Mouse (Mus musculus): ENCODE measurements at regions not wholly inside any gene's neighbourhood (a gene's known extent, or its start where the extent isn't known, plus 50 kb on each side); places are given as distances from the start of the nearest gene placed in this dataset.

DNA sequence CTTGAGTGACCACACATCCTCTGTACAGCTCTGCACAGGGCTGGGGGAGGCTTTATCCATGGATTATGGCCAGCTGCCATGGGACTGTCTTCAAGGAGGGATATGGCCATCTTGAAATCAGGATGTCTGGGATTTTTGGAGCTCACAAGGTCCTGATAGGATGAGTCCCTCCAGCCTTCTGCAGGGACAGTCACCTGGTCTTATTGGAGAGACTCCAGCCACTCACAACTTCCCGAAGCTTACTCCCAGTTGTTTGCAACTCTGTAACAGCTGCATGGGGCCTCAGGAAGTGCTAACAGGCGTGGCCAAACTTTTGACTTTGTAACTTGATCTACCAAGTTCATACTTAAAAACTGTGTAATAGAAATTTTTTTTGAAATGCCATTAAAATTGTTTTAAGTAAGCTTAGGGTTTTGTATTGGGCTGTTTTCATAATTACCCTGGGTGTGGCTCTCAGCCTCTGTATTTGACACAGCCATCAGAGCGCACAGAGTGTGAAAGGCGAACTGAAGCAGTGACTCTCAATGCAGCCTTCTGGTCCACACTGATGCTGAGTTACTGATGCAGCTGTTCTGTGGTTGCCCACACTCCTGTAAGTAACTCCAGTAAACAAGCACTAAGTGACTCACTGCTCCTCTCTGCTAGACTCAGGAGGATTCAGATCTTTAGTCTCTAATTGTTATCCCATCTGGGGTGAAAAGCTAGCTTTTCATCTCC lies 84.0 kb upstream of the Zc3h12a start:
- ATAC-seq (ENCODE audit: insufficient number of reproducible peaks, low FRiP score, low TSS enrichment), result no peak

DNA sequence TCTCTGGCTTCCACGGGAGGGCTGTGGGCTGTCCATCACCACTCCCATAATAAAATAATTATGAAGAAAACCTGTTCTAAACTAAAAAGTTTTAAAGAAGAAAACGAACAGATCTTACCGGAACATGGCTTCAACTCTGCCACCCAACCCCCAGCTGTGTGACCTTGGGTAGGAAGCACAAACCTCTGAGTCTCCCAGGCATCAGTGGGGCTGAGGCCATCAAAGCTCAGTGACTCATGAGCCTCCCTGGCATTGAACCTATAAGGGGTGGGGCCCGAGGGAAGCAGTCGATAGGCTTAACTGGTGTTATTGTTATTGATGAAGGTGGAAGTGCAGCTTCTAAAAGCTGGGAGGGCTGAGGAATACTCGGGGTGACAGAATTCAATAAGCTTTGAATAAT lies 83.1 kb upstream of the Zc3h12a start:
- no peak for ATAC-seq (ENCODE audit: insufficient number of reproducible peaks, low FRiP score, low TSS enrichment)

DNA sequence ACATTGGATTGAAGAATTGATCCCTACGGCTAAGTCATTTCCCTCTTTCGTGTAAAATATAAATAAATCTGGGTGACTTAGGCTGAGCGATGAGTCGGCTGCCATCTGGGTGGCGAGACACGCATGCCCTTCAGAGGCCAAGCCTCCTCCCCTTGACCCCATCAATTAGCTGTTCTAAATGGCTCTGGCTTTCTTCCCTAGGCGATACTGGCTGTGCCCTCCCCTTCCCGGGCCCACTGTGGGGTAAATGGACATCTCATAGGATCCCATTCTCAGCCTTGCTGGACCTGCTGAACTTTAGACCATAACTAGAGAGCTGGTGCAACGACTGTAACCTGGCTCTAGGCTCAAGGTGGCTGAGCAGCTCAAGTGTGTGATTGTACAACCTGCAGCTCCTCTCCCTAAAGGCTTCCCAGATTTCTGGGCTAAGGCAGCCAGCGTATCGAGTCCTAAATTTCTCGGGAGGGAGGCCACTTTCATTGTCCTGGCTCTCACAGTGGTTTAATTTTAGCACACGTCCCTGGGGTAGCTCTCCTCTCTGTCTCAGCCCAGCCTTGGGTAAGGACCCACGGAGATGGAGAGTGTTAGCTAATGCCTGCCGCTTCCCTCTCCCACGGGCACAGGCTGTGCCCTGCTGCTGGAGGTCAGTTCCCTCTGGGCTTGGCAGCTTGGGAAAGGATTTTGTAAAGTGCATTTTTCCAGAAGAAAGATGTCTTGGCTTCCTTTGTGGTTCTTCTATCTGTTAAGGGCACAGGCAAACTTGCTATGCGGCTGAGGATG lies 80.7 kb upstream of the Zc3h12a start:
- ATAC-seq (ENCODE audit: insufficient number of reproducible peaks, low FRiP score, low TSS enrichment), result no peak

DNA sequence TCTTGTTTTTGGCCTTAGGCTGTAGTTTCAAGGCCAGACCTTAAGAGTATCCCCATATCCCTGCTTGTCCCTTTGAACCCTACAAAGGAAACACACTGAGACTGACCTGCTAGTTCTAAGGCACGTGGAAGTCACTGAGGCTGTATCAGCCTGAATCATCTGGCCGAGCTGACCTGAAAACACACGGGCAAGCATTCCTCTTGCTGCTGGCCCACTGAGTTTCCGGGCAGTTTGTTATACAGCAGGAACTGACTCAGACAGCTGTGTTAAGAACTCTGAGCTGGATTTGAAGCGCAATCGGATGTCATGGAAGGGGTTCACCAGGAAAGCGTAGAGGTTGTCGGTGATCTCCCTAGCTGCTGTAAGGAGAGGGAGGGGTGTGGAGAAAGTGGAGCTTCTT lies 75.9 kb upstream of the Zc3h12a start:
- no peak for ATAC-seq (ENCODE audit: insufficient number of reproducible peaks, low FRiP score, low TSS enrichment)

DNA sequence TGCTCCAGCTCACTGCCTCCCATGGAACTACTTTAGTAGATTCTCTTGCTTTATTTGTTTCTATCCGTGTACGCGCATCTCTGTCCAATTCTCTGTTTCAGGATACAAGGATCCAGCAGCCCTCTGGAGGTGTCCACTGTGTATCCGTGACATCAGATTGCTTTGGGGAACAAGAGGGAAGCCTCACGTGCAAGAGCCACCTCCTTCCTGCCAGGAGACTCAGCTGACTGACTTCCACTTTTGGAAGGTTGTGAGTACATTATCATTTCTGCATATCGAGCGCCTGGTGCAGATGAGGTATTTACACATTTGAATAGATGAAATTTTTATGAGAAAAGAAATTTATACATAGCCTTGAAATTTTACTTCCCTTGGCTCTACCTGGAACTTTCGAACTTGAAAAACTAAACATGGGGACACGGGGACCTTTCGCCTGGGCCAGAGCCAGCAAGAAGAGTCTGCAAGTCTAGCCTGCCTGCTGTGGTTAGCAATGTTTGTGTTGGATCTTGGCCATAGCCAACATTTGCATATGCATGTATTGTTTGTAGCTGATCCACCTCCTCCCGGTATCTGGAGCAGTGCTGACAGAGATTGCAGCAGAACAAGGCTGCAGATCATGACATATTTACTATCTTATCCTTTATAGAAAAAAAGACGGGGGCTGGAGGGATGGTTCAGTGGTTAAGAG lies 74.1 kb upstream of the Zc3h12a start:
- ATAC-seq (ENCODE audit: insufficient number of reproducible peaks, low FRiP score, low TSS enrichment), result no peak

DNA sequence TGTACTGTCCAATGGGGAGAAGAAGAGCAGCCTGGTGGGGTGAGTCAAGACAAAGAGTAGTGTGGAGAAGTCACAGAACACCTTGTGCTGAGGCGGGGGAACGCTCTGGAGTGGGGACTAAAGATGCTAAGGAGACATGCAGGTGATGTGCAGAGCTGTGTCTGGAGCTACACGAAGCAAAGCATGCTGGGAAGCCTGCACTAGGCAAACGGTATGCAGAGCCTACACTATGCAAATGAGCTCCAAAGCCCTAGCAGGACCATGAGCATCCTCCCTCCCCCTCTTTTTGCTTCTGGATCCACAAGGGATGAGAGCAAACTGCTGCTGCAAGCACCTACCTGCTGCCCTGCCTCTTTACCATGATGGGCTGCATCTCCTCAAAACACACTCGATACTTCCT lies 73.1 kb upstream of the Zc3h12a start:
- ATAC-seq (ENCODE audit: insufficient number of reproducible peaks, low FRiP score, low TSS enrichment), result no peak

DNA sequence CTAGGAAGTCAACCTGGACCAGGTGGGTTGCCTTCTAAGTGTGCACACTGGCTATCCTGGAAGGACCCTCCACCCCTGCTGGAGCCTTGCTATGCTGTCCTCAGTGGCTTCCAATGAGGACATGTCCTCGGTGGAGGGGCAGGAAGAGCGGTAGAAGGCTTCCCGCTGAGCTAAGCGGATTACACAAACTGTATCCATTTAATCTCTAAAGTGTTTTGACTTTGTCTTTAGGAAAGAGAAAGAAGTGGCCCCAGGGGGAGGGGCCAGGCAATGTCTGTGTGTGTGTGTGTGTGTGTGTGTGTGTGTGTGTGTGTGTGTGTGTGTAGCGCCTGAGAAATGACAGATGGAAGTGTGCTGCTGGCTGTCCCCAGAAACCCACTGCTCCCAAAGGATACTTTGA lies 71.6 kb upstream of the Zc3h12a start:
- no peak for ATAC-seq (ENCODE audit: insufficient number of reproducible peaks, low FRiP score, low TSS enrichment)

DNA sequence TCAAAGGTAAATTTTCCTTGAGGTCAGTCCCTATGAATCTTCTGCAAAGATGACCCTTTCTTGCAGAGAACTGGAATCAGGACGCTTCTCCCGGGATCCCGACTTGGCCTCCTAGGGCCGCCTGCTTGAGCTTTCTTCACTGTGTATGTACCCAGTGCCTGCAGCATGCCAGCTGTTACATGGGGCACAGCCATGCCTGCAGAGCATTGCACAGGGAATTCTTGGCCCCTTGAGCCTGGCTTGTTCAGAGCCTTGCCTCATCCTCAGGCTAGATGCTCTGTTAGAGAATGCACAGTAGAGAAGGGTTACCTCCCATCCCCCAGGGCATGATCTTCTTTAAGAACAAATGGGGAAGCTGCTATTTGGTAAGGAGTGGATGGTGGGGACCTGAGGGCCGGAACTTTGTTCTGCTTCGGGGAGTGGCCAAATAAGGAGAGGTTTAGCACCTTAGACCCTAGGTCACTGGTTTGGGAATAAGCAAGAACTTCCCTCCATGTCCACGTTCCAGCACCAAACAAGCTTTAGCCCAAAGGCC lies 68.3 kb upstream of the Zc3h12a start:
- no peak for ATAC-seq (ENCODE audit: insufficient number of reproducible peaks, low FRiP score, low TSS enrichment)

DNA sequence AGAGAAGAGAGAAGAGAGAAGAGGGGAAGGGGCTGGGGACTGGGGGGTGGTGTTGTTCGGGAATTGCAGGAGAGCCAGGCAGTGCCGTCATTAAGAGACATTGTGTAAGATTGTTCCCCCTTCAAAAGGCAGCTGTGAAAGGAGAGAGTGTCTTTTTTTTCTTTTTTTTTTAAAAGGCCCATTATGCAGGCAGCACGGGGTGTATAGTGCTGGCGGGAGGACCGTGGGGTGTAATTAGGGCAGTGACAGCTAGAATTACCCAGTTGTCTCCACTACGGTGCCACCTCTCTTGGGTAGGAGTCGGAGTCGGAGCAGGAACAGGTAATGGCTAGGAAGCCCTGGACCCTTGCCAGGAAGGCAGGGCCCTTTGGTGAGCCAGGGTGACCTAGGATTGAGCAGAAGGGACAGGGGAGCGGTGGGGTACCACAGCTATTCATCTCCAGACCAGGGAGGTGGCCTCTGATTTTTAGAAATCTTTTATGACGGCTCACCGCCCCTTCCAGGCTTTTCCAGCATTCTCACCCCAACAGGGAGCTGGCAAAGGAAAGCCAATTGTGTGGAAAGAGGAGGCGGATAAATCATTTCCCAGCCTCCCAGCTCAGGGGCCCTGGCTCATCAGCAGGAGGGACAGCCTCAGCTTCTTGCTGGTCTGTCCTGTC lies 67.2 kb upstream of the Zc3h12a start:
- ATAC-seq (ENCODE audit: insufficient number of reproducible peaks, low FRiP score, low TSS enrichment), result no peak

DNA sequence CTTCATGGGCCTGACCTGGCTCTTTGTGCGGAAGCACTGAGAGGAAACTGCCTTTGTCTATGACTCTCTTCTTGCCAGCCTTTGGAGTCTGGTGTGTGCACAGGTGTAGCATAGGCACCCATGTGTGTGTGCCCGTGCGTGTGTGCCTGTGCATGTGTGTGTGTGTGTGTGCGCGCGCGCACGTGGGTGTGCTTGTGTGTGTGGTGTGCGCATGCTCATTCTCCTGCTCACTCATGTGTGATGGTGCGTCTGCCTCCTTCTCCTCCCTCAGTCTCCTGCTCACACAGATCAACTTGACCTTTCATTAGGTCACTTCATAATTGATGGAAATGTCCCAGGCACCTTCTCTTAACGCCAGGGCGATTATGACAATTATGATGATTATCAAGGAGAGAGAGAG lies 66.7 kb upstream of the Zc3h12a start:
- ATAC-seq (ENCODE audit: insufficient number of reproducible peaks, low FRiP score, low TSS enrichment), result no peak

DNA sequence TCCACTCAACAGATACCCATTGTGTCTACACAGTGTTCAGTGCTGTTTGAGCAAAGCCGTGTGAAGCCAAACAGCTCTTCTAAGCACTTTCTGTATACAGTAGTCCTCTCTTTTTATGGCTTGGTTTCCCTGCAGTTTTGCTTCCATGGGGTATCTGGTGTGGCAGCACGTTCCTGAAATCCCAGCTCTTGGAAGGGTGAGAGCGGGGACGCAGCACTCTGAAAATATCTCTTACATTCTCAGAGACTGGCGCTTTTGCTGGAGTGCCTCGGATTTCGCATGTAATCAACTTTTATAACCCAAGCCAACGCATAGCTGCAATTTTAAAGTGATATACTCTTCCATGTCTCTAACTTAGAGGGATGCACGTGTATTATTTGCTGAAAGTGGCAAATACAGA lies 64.0 kb upstream of the Zc3h12a start:
- no peak for ATAC-seq (ENCODE audit: insufficient number of reproducible peaks, low FRiP score, low TSS enrichment)

DNA sequence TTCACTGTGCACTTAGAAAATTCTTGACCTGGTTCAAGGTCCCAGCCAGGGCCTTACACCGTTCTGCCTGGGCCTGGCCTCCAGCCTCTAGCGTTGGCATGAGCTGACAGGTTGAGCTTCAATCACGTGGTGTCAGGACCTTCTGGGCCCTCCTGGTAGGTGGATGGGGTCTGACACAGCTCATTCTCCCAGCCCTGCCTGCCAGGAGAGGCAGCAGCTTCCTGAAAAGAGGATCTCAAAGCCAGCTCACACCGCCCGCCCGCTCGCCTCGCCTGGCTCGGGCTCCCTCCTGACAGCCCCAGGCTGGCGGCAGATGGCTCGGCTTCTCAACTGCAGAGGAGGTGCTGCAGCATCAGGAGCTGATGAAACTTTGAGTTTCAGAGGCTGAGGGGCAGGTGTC lies 63.4 kb upstream of the Zc3h12a start:
- peak; percentile 72; the same call in 1 of the 2 replicates for ATAC-seq (ENCODE audit: insufficient number of reproducible peaks, low FRiP score, low TSS enrichment)

DNA sequence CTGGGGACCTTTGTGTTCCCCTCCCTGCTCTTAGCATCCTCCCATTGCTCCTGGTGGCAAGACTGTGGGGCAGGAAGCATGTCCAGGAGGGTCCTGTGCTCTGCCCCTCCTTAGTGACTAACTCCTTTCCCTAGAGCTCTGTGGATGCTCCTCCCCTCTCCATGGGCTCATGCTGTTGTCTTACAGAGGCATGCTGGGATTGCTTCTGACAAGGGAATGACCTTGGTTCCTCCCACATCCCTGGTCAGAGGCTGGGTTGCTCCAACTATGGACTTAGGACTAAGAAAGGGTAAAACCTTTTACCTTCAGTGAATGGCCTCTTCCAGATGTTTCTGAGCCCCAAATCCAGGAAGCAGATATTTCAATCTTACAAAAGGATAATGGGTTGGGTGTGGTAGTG lies 62.3 kb upstream of the Zc3h12a start:
- ATAC-seq (ENCODE audit: insufficient number of reproducible peaks, low FRiP score, low TSS enrichment), result no peak

DNA sequence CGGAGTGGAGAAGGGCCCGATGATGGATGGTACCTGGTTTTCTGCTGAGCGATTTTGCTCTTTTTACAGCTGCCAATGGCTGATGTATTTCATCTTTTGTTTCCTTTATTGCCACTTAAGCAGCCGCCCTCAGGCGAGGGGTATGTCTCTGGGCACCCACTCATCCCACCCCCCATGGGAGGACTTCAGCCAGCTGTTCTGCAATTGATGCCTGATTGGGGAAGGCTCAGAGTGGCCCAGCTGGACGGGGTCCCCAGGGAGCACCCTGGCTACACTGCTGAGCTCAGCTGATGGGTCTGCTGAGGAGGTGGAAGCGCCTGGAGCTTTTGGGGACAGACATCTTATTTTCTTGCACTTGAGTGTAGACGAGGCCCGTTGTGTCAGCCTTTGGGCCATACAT lies 58.6 kb upstream of the Zc3h12a start:
- ATAC-seq (ENCODE audit: insufficient number of reproducible peaks, low FRiP score, low TSS enrichment), result no peak

DNA sequence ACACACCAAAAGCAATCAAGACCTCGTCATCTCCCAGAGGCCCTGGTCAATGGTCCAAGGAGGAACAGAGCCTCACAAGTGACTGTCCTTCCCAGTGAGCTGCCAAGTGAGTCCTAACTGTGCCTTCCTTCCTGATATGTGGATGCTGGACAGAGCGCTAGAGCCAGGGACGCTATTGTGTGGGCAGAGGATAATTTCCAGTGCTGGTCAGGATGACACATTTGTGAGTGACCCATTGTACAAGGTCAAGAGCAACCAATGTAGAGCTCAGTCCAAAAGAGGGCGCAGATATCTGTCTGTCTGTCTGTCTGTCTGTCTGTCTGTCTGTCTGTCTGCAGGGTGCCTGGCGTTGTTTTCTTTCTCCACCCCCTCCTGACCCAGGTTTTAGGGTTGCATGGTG lies 57.4 kb upstream of the Zc3h12a start:
- no peak for ATAC-seq (ENCODE audit: insufficient number of reproducible peaks, low FRiP score, low TSS enrichment)

DNA sequence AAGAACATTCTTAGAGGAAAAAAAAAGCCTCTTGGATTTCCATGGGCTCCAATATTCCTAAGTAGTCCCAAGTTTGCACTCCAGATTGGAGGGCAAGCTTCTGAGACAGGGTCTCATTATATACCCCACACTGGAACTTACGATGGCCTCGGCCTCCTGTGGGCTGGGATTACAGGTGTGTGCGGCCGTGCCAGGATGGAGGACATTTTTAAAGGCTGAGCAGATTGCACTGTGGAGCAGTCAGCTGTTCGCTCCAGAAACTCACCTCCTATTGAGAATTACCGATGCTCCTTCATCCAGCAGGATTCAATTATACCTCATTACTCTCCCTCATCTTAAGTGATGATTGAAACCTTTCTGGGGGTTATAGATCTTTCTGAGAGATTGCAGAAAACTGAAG lies 53.3 kb upstream of the Zc3h12a start:
- ATAC-seq (ENCODE audit: insufficient number of reproducible peaks, low FRiP score, low TSS enrichment), result no peak

DNA sequence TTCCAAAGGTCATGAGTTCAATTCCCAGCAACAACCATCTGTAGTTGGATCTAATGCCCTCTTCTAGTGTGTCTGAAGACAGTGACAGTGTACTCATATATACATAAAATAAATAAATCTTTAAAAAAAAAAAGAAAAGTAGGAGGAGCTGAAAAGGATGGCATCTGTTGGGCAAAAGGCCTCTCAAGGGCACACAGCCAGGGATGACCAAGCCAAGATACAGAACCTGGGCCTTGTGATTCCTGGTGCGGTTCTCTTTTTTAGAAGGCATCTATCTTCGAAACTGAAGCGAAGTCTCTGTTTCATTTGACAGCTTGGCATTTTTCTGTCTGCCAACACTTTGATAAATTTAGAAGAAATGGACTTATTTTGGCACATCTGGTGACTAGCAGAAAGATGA lies 50.9 kb upstream of the Zc3h12a start:
- no peak for ATAC-seq (ENCODE audit: insufficient number of reproducible peaks, low FRiP score, low TSS enrichment)

DNA sequence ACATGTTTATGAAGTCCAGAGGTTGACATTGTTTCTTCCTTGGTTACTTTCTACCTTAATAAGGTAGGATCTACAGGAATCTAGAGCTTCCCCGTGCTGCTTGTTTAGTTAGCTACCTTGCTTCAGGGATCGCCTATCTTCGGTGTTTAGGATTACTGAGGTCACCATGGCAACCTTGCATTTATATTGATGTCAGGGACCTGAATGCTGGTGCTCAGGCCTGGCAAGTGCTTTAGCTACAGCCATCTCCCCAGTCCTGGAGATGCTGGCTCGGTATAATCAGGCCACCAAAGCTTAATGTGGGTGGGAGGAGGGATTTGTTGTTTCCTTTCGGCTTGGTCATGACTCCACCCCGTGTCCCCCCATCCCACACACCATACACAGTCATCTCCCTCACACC lies 50.0 kb upstream of the Zc3h12a start:
- ATAC-seq (ENCODE audit: insufficient number of reproducible peaks, low FRiP score, low TSS enrichment), result no peak

All from cerebellum, adult (tissue).